Mouse (Mus musculus): ENCODE measurements around the gene Glod4. TPM values are rescaled to one million over a fixed set of nuclear protein-coding genes. Genes with fewer than 3 reads are reported as not detected.

Glod4 gene
- polyA plus RNA-seq, 1 experiment = 55.2 TPM

DNA sequence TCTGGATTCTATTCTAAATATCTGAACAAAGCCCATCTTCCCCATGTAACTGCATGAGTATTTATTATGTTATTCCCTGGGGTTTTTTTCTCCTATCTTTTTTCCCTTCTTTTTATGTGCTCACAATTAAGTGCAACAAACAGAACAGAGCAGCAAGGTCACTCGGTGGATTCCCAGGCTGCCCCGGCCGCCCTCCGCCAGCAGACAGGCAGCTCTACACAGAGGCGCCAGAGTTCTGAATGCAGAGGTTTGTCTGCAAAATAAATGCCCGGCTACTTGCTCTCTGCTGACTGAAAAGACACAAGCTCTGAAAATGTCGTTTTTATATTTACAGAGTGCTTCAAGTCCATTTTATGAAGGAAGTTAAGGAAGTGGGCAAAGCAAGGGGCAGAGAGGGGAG, 24.0 kb upstream of the Glod4 start:
- Histone ChIP-seq H3K4me3 (no peak overlapping the region), H3K79me2 (ENCODE audit: control insufficient read depth, insufficient read depth) (no peaks in the 10 kb centered on the region), H3K27me3 (ENCODE audit: control insufficient read depth, insufficient read depth, insufficient read length) (no peaks in the 10 kb centered on the region), H3K36me3 (ENCODE audit: control insufficient read depth, insufficient read depth) (peaks cover 9% of the 10 kb centered on the region), H3ac (ENCODE audit: control insufficient read depth, insufficient read length) (no peak overlapping the region), H3K4me2 (ENCODE audit: low read depth) (no peak overlapping the region)
- no peak for TF ChIP-seq MYOD1 (IDR thresholded peaks at IDR 0.05; ENCODE audit: control insufficient read depth in 1 of 3, insufficient read length in 2 of 3, low read depth in 2 of 3)
- no peak for TF ChIP-seq REST (IDR thresholded peaks at IDR 0.05; ENCODE audit: insufficient read depth, insufficient read length)
- TF ChIP-seq SRF (IDR thresholded peaks at IDR 0.05; ENCODE audit: control insufficient read depth, insufficient read length, low read depth) = no peak

- H3K36me3 ChIP-seq (ENCODE audit: control insufficient read depth, insufficient read depth) = peaks cover 16% of the 10 kb centered on the region
- no peak overlapping the region for H3K4me3 ChIP-seq
- no peaks in the 10 kb centered on the region for H3K79me2 ChIP-seq (ENCODE audit: control insufficient read depth, insufficient read depth)
- H3K27me3 ChIP-seq (ENCODE audit: control insufficient read depth, insufficient read depth, insufficient read length) = no peaks in the 10 kb centered on the region
- TF ChIP-seq REST (IDR thresholded peaks at IDR 0.05; ENCODE audit: insufficient read depth, insufficient read length) = no peak
- TF ChIP-seq POLR2A (IDR thresholded peaks at IDR 0.05; ENCODE audit: insufficient read length, low read depth) = no peak
- TF ChIP-seq MAX (IDR thresholded peaks at IDR 0.05; ENCODE audit: low read depth) = no peak
- no peak for TF ChIP-seq TCF12 (IDR thresholded peaks at IDR 0.05; ENCODE audit: insufficient read depth, poor library complexity, severe bottlenecking)
- no peak for TF ChIP-seq TCF3 (IDR thresholded peaks at IDR 0.05; ENCODE audit: insufficient read length, low read depth)
- TF ChIP-seq MYOD1 (IDR thresholded peaks at IDR 0.05; ENCODE audit: control insufficient read depth in 1 of 3, insufficient read length in 2 of 3, low read depth in 2 of 3) = no peak
- TF ChIP-seq CEBPB (IDR thresholded peaks at IDR 0.05; ENCODE audit: insufficient read depth, poor library complexity, severe bottlenecking) = no peak
- no peak overlapping the region for H3K4me2 ChIP-seq (ENCODE audit: low read depth)
- H3ac ChIP-seq (ENCODE audit: control insufficient read depth, insufficient read length) = no peak overlapping the region
These were observed 19.3 kb upstream of the Glod4 start for GRCm38 (mm10) chr11:76262611-76263351.

GRCm38 (mm10) chr11:76261224-76261623, 17.7 kb upstream of the Glod4 start:
- no peak overlapping the region for H3K4me3 ChIP-seq
- no peaks in the 10 kb centered on the region for H3K79me2 ChIP-seq (ENCODE audit: control insufficient read depth, insufficient read depth)
- no peak overlapping the region for H3K4me2 ChIP-seq (ENCODE audit: low read depth)
- peaks cover 16% of the 10 kb centered on the region for H3K36me3 ChIP-seq (ENCODE audit: control insufficient read depth, insufficient read depth)
- TF ChIP-seq MYOG (IDR thresholded peaks at IDR 0.05; ENCODE audit: control insufficient read depth in 1 of 3, insufficient read depth in 1 of 3, insufficient read length in 2 of 3, low read depth in 2 of 3) (no peak), POLR2AphosphoS2 (IDR thresholded peaks at IDR 0.05; ENCODE audit: insufficient read length, low read depth) (no peak), POLR2A (IDR thresholded peaks at IDR 0.05; ENCODE audit: insufficient read length, low read depth) (no peak), E2F4 (IDR thresholded peaks at IDR 0.05; ENCODE audit: insufficient read depth) (no peak), REST (IDR thresholded peaks at IDR 0.05; ENCODE audit: insufficient read depth, insufficient read length) (no peak), TCF3 (IDR thresholded peaks at IDR 0.05; ENCODE audit: insufficient read length, low read depth) (no peak), CEBPB (IDR thresholded peaks at IDR 0.05; ENCODE audit: insufficient read depth, poor library complexity, severe bottlenecking) (no peak), MYOD1 (IDR thresholded peaks at IDR 0.05; ENCODE audit: control insufficient read depth in 1 of 3, insufficient read length in 2 of 3, low read depth in 2 of 3) (no peak), TCF12 (IDR thresholded peaks at IDR 0.05; ENCODE audit: insufficient read depth, poor library complexity, severe bottlenecking) (no peak), SRF (IDR thresholded peaks at IDR 0.05; ENCODE audit: control insufficient read depth, insufficient read length, low read depth) (no peak), MAX (IDR thresholded peaks at IDR 0.05; ENCODE audit: low read depth) (no peak), USF1 (IDR thresholded peaks at IDR 0.05; ENCODE audit: low read depth) (no peak)
- H3ac ChIP-seq (ENCODE audit: control insufficient read depth, insufficient read length) = no peak overlapping the region
- H3K27me3 ChIP-seq (ENCODE audit: control insufficient read depth, insufficient read depth, insufficient read length) = no peaks in the 10 kb centered on the region

GRCm38 (mm10) chr11:76260208-76261050, 16.9 kb upstream of the Glod4 start:
- H3ac ChIP-seq (ENCODE audit: control insufficient read depth, insufficient read length) = no peak overlapping the region
- peaks cover 8% of the 10 kb centered on the region for H3K36me3 ChIP-seq (ENCODE audit: control insufficient read depth, insufficient read depth)
- TF ChIP-seq POLR2AphosphoS2 (IDR thresholded peaks at IDR 0.05; ENCODE audit: insufficient read length, low read depth) (no peak), MYOG (IDR thresholded peaks at IDR 0.05; ENCODE audit: control insufficient read depth in 1 of 3, insufficient read depth in 1 of 3, insufficient read length in 2 of 3, low read depth in 2 of 3) (no peak), TCF12 (IDR thresholded peaks at IDR 0.05; ENCODE audit: insufficient read depth, poor library complexity, severe bottlenecking) (no peak), TCF3 (IDR thresholded peaks at IDR 0.05; ENCODE audit: insufficient read length, low read depth) (no peak), POLR2A (IDR thresholded peaks at IDR 0.05; ENCODE audit: insufficient read length, low read depth) (no peak), E2F4 (IDR thresholded peaks at IDR 0.05; ENCODE audit: insufficient read depth) (no peak)
- H3K27me3 ChIP-seq (ENCODE audit: control insufficient read depth, insufficient read depth, insufficient read length) = no peaks in the 10 kb centered on the region
- no peak overlapping the region for H3K4me2 ChIP-seq (ENCODE audit: low read depth)
- no peak overlapping the region for H3K4me3 ChIP-seq
- H3K79me2 ChIP-seq (ENCODE audit: control insufficient read depth, insufficient read depth) = no peaks in the 10 kb centered on the region

DNA sequence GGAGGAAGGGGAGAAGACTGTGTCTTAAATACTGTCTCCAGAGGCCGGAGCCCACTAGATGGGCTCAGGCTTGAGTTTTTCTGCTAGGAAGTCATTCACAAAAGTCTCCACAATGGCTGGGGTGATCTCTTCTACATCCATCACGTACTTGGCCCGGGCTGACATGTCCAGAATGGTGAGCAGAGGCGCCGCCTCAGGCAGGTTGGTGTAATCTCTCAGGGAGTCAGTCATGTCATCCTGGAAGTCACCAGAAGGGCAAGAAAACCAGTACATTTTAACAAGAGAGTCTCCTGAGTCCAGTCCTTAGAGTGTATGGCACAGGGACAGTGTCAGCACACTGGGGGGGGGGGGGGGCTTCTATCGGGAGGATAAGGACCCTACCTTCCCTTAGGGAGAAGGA, 15.0 kb upstream of the Glod4 start:
- H3K27me3 ChIP-seq (ENCODE audit: control insufficient read depth, insufficient read depth, insufficient read length) = no peaks in the 10 kb centered on the region
- H3K79me2 ChIP-seq (ENCODE audit: control insufficient read depth, insufficient read depth) = no peaks in the 10 kb centered on the region
- H3K36me3 ChIP-seq (ENCODE audit: control insufficient read depth, insufficient read depth) = peaks cover 7% of the 10 kb centered on the region
- H3K4me2 ChIP-seq (ENCODE audit: low read depth) = no peak overlapping the region
- H3K4me3 ChIP-seq = no peak overlapping the region
- TF ChIP-seq POLR2A (IDR thresholded peaks at IDR 0.05; ENCODE audit: insufficient read length, low read depth) = no peak
- no peak for TF ChIP-seq MYOG (IDR thresholded peaks at IDR 0.05; ENCODE audit: control insufficient read depth in 1 of 3, insufficient read depth in 1 of 3, insufficient read length in 2 of 3, low read depth in 2 of 3)
- no peak for TF ChIP-seq MAX (IDR thresholded peaks at IDR 0.05; ENCODE audit: low read depth)
- TF ChIP-seq TCF12 (IDR thresholded peaks at IDR 0.05; ENCODE audit: insufficient read depth, poor library complexity, severe bottlenecking) = no peak
- TF ChIP-seq POLR2AphosphoS2 (IDR thresholded peaks at IDR 0.05; ENCODE audit: insufficient read length, low read depth) = no peak
- no peak for TF ChIP-seq E2F4 (IDR thresholded peaks at IDR 0.05; ENCODE audit: insufficient read depth)
- TF ChIP-seq TCF3 (IDR thresholded peaks at IDR 0.05; ENCODE audit: insufficient read length, low read depth) = no peak
- no peak for TF ChIP-seq MYOD1 (IDR thresholded peaks at IDR 0.05; ENCODE audit: control insufficient read depth in 1 of 3, insufficient read length in 2 of 3, low read depth in 2 of 3)
- TF ChIP-seq SRF (IDR thresholded peaks at IDR 0.05; ENCODE audit: control insufficient read depth, insufficient read length, low read depth) = no peak
- TF ChIP-seq REST (IDR thresholded peaks at IDR 0.05; ENCODE audit: insufficient read depth, insufficient read length) = no peak
- no peak for TF ChIP-seq USF1 (IDR thresholded peaks at IDR 0.05; ENCODE audit: low read depth)
- TF ChIP-seq CEBPB (IDR thresholded peaks at IDR 0.05; ENCODE audit: insufficient read depth, poor library complexity, severe bottlenecking) = no peak
- H3ac ChIP-seq (ENCODE audit: control insufficient read depth, insufficient read length) = no peak overlapping the region

All from myocyte (in vitro differentiated cells).